Mouse (Mus musculus) heart, adult 2 months (tissue): ENCODE measurements around the gene Klc1. TPM values are rescaled to one million over a fixed set of nuclear protein-coding genes. Genes with fewer than 3 reads are reported as not detected.

ENCODE experiments used
- DNase-seq, 2 experiments: peaks; one replicate each; pipeline ENCODE4 v3.0.0; 2021
- H3K27ac ChIP-seq: fragments of 200-600 bp; 2 replicates; pipeline ENCODE4 v1.8.1; 2022
- H3K27me3 ChIP-seq: fragments of 200-500 bp; 2 replicates; pipeline ENCODE4 v1.6.1; 2012; ENCODE audit warnings: mild to moderate bottlenecking, low read length, inconsistent platforms, mixed read lengths; ENCODE audit not compliant: control insufficient read depth, insufficient read depth
- H3K36me3 ChIP-seq: fragments of 200-500 bp; 2 replicates; pipeline ENCODE4 v1.6.1; 2012; ENCODE audit warnings: low read length, inconsistent platforms; ENCODE audit not compliant: control insufficient read depth, insufficient read depth
- H3K4me1 ChIP-seq: fragments of 200-500 bp; 2 replicates; pipeline ENCODE4 v1.6.1; 2011; ENCODE audit warnings: low read length; ENCODE audit not compliant: control insufficient read depth, insufficient read depth
- H3K4me3 ChIP-seq: fragments of 200-600 bp; 2 replicates; pipeline ENCODE4 v1.8.1; 2022
- H3K79me2 ChIP-seq: fragments of 200-500 bp; replicated peaks from 2 replicates; pipeline ENCODE4 v1.6.1; 2012; ENCODE audit warnings: mild to moderate bottlenecking, inconsistent platforms, low read length, moderate library complexity, mixed read lengths; ENCODE audit not compliant: control insufficient read depth, insufficient read depth
- H3K9ac ChIP-seq: fragments of 200-500 bp; 2 replicates; pipeline ENCODE4 v1.6.1; 2012; ENCODE audit warnings: low read depth, mild to moderate bottlenecking, control low read depth, inconsistent platforms, low read length, mixed read lengths
- CTCF ChIP-seq: fragments of 200-600 bp; IDR thresholded peaks from 2 replicates; pipeline ENCODE4 v1.8.1; 2022; ENCODE audit warnings: antibody characterized with exemption, mild to moderate bottlenecking, moderate library complexity
- EP300 ChIP-seq: fragments of 200-500 bp; IDR thresholded peaks from 2 replicates; pipeline ENCODE4 v1.6.1; 2011; ENCODE audit warnings: low read depth, low read length, control low read depth; ENCODE audit not compliant: insufficient read depth
- POLR2A ChIP-seq: fragments of 200-500 bp; IDR thresholded peaks from 2 replicates; pipeline ENCODE4 v1.6.1; 2011; ENCODE audit warnings: mild to moderate bottlenecking, low read depth, low read length, control low read depth; ENCODE audit not compliant: insufficient read depth
- WGBS: fragments of 180-500 bp; shearing (Covaris S2); methylation state at CpG from one replicate; pipeline ENCODE4 v1.1.7; 2018; 5-methylcytosine and 5-hydroxymethylcytosine counted together
- intact Hi-C: fragments of 180-260 bp; cut with DNase I; formaldehyde crosslinking; loops from one replicate; pipeline ENCODE4 v1.15.1; 2025
- polyA plus RNA-seq: library from polyadenylated mRNA; depleted of rRNA; stranded (reverse); fragments of >200 nt; gene quantifications from 2 replicates; pipeline ENCODE4 v1.2.3, GENCODE M21; 2012
- total RNA-seq, 2 experiments: library from RNA; stranded (reverse); gene quantifications; 2 replicates each; pipeline ENCODE4 v1.2.3; 2021

Klc1 gene
- total and polyA plus RNA-seq, 3 experiments: 80.8 to 83.9 (median 83.8) TPM

DNA sequence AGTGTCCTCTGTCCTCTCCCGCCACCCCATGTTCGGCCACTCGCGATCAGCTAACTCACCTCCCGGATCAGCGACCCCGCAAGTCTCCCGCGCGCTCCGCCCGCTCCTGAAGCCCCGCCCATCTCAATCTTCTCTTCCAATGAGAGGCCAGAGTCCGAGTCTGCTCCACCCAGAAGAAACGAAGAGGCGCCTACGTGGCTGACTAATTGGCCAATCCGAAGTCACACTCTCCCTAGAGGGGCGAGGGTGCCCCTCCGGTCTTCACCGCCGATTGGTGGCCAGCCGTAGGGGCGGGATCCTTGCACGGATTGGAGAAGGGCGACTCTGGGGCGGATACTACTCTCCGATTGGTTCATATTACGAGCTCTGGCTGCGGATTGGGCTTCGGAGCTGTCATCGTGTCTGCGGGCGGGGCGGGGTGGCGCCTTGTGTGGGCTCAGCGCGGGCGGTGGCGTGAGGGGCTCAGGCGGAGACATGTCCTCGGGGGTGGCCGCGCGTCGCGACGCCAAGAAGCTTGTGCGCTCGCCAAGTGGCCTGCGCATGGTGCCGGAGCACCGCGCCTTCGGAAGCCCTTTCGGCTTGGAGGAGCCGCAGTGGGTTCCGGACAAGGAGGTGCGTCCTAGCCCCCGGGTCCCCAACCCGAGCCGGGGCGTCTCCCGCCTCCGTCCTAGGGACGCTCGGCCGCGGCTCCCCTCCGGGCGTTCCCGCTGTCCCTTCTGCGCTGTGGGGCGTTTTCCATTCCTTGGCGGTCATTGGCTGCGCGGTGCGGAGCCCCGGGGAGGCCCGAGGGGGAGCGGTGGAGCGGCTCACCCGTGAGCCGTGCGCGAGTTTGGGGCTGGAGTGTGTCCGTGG, 55.3 kb downstream of the Klc1 start, which contains the start of the genes Xrcc3 and Zfyve21:
Gene Xrcc3, minus strand, starts transcription at position 108 of the 852 bp plus-strand sequence.
Gene Zfyve21, plus strand, starts transcription at position 405 of the 852 bp plus-strand sequence.
- Histone ChIP-seq H3K4me1 (peaks cover 9% of the 10 kb centered on the region), H3K79me2 (no peaks in the 10 kb centered on the region), H3K36me3 (no peaks in the 10 kb centered on the region), H3K27ac (peak within 1 kb of the TSS; percentile 92), H3K27me3 (no peaks in the 10 kb centered on the region), H3K9ac (peak within 1 kb of the TSS; percentile 84), H3K4me3 (peak within 1 kb of the TSS; percentile 89)
- intact Hi-C loops: loop anchor here (5.0 kb wide), 1 partner anchor 72 kb away; no protein-coding TSS in a partner anchor
- TF ChIP-seq EP300 (no peak), CTCF (no peak), POLR2A (peak; percentile 87)
- DNase-seq: peak; percentile 94 to 99
- under 1% methylated on average over 87 of the region's 87 CpGs for WGBS

DNA sequence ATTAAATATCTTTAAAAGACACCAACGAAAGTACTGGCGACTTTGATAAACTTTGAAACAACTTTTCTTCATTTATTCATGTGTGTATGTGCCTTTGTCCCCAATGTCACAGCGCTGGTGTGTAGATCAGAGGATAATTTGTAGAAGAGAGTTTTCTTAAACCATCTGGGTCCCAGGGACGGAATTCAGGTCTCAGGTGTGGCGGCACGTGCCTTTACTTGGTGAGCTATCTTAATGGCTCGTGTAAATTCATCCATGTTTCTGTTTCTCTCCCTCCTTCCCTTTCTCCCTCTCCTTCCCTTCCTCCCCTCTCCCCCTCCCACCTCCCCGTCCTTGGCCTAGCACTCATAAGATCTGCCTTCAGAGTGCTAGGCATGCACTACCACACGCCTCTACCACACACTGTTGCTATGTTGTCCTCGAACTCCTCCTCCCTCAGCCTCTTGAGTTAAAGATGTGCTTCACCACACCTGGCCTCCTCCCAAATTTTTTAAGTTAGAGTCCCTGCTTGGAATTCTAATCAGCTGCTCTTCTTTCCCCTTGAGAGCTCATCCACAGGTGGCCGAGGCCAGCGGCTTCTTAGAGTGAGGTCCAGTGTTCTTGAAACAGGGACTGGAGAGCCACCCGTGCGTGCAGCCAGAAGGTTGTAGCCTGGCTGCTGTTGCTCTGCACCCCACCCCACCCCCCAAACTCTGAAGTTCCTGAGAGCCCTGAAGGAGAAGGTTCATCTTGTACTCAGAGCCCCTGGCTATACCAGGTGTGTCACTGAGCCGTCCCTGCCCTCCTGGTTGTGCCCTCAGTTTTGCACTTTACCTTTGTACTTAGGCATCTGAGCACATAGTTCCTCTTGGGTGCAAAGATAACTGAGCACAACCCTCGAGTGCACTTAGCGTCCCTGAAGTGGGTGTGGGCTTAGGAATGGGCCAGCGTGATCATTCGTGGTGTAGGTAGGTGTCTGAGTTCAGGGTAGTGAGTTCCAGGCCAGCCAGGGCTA, 56.4 kb downstream of the Klc1 start:
- Histone ChIP-seq H3K4me1 (peaks cover 8% of the 10 kb centered on the region), H3K79me2 (no peaks in the 10 kb centered on the region), H3K36me3 (no peaks in the 10 kb centered on the region), H3K9ac (peak overlapping the region; percentile 22), H3K27me3 (no peaks in the 10 kb centered on the region), H3K27ac (peak overlapping the region; percentile 92), H3K4me3 (peak overlapping the region; percentile 89)
- no peak for DNase-seq
- intact Hi-C loops: loop anchor here (5.0 kb wide), 1 partner anchor 73 kb away; no protein-coding TSS in a partner anchor
- no peak for TF ChIP-seq EP300
- no peak for TF ChIP-seq CTCF
- TF ChIP-seq POLR2A: no peak
- WGBS: 29% methylated on average over 19 of the region's 19 CpGs

DNA sequence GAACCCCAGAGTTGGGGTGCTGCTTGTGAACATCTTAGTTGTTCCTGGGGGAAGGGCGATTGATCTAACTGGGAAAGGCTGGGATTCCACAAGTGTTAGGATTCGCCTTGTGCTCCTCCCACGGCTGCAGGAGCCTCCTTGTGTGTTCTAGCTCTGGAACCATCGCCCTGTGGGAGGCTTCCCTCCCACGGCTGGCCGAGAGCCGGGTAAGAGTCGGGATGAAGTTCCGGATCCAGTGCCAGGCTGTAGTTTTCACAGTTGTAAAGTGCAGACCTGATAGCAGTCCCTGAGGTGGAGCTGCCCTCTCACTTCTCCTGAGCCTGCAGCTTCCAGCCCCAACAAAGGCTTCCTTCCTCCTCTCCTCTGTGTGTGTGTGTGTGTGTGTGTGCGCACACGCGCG, 57.9 kb downstream of the Klc1 start:
- Histone ChIP-seq H3K4me3 (no peak overlapping the region), H3K4me1 (peaks cover 15% of the 10 kb centered on the region), H3K9ac (peak overlapping the region; percentile 1; the same call in 1 of the 2 replicates), H3K27me3 (no peaks in the 10 kb centered on the region), H3K27ac (no peak overlapping the region), H3K36me3 (no peaks in the 10 kb centered on the region), H3K79me2 (no peaks in the 10 kb centered on the region; the same call in 1 of the 2 replicates)
- 27% methylated on average over 13 of the region's 13 CpGs for WGBS
- no peak for TF ChIP-seq EP300
- no peak for TF ChIP-seq CTCF
- TF ChIP-seq POLR2A: no peak
- DNase-seq: peak; percentile 53 to 71
- intact Hi-C loops: no loop called here

DNA sequence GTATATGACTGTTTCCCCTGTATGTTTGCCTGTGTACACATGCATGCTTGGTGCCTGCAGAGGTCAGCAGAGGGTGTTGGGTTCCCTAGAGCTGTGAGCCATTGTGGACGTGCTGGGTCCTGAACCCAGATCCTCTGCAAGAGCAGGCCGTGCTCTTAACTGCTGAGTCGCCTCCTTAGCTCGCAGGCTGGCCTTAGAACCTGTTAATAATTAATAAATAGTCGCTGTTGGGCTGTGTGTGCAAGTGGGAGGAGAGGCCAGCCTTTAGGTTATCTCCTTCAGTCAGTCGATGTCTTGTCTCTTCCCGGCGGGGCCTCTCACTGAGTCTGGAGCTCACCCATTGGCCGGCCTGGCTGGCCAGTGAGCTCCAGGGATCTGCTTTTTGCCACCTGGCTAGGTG, 58.3 kb downstream of the Klc1 start:
- H3K79me2 ChIP-seq: no peaks in the 10 kb centered on the region; the same call in 1 of the 2 replicates
- H3K27ac ChIP-seq: no peak overlapping the region
- WGBS: 63% methylated on average over 9 of the region's 9 CpGs
- TF ChIP-seq EP300 (no peak), CTCF (0 out of 2 replicates have a peak, but pooled peaks have one; percentile 7)
- no peak overlapping the region for H3K9ac ChIP-seq
- intact Hi-C loops: no loop called here
- no peaks in the 10 kb centered on the region for H3K27me3 ChIP-seq
- no peaks in the 10 kb centered on the region for H3K36me3 ChIP-seq
- no peak for DNase-seq
- H3K4me3 ChIP-seq: no peak overlapping the region
- peaks cover 15% of the 10 kb centered on the region for H3K4me1 ChIP-seq

DNA sequence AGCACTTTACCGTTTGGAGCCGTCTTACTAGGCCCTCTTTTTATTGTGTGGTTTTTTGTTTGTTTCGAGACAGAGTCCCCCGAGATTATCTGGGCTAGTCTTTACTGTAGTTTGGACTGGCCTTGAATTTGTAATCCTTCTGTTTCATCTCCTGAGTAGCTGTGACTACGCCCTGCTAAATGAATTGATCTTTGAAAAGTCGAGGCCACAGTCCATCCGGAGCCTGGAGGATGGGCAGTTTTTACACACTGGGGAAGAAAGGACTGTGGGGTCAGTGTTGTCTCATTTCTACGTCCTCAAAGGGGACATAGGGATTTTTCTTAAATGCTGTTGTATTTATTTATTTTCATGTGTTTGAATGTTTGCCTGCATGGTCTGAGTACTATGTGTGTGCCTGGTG, 59.3 kb downstream of the Klc1 start:
- H3K79me2 ChIP-seq: no peaks in the 10 kb centered on the region; the same call in 1 of the 2 replicates
- no peak for DNase-seq
- no peaks in the 10 kb centered on the region for H3K27me3 ChIP-seq
- H3K4me1 ChIP-seq: peaks cover 18% of the 10 kb centered on the region
- intact Hi-C loops: no loop called here
- no peak overlapping the region for H3K27ac ChIP-seq
- no peak overlapping the region for H3K9ac ChIP-seq
- 76% methylated on average over 8 of the region's 8 CpGs for WGBS
- no peaks in the 10 kb centered on the region for H3K36me3 ChIP-seq
- H3K4me3 ChIP-seq: no peak overlapping the region
- TF ChIP-seq POLR2A (no peak), CTCF (no peak), EP300 (no peak)
